Mouse (Mus musculus) midbrain, embryonic 14.5 days (tissue): Measurements from ENCODE around the gene Pld2. TPM values are rescaled to one million over a fixed set of nuclear protein-coding genes. Genes with fewer than 3 reads are reported as not detected.

Source experiments
- ATAC-seq: fragments of 200-750 bp; cut with Nextera tagmentation; 2 replicates; pipeline ENCODE4 v1.8.0; 2017; ENCODE audit warnings: moderate number of reproducible peaks, moderate library complexity; ENCODE audit not compliant: low FRiP score, low TSS enrichment
- DNase-seq: peaks from one replicate; pipeline ENCODE4 v3.0.0-alpha.2; 2015
- H3K27ac ChIP-seq: fragments of 300-500 bp; sonication (generic); replicated peaks from 2 replicates; pipeline ENCODE4 v1.5.1; 2014; ENCODE audit warnings: mild to moderate bottlenecking, low read depth, low read length, moderate library complexity
- H3K27me3 ChIP-seq: fragments of 300-500 bp; sonication (generic); 2 replicates; pipeline ENCODE4 v1.6.1; 2014; ENCODE audit warnings: low read length, control low read depth, mixed read lengths; ENCODE audit not compliant: control insufficient read depth, insufficient read depth
- H3K36me3 ChIP-seq: fragments of 300-500 bp; sonication (generic); 2 replicates; pipeline ENCODE4 v1.6.1; 2014; ENCODE audit warnings: low read length, control low read depth; ENCODE audit not compliant: control insufficient read depth, insufficient read depth
- H3K4me1 ChIP-seq: fragments of 300-500 bp; sonication (generic); 2 replicates; pipeline ENCODE4 v1.6.1; 2014; ENCODE audit warnings: mild to moderate bottlenecking, antibody characterized with exemption, low read length, control low read depth; ENCODE audit not compliant: control insufficient read depth, insufficient read depth
- H3K4me2 ChIP-seq: fragments of 300-500 bp; sonication (generic); 2 replicates; pipeline ENCODE4 v1.6.1; 2014; ENCODE audit warnings: mild to moderate bottlenecking, low read length, moderate library complexity
- H3K4me3 ChIP-seq: fragments of 300-500 bp; sonication (generic); replicated peaks from 2 replicates; pipeline ENCODE4 v1.5.1; 2014; ENCODE audit warnings: low read depth, low read length
- H3K9ac ChIP-seq: fragments of 300-500 bp; sonication (generic); replicated peaks from 2 replicates; pipeline ENCODE4 v1.6.1; 2014; ENCODE audit warnings: mild to moderate bottlenecking, low read length, moderate library complexity
- H3K9me3 ChIP-seq: fragments of 300-500 bp; sonication (generic); 2 replicates; pipeline ENCODE4 v1.6.1; 2016; ENCODE audit warnings: low read length, control low read depth, mixed read lengths; ENCODE audit not compliant: control insufficient read depth
- WGBS: fragments of 180-500 bp; shearing (Covaris S2); extraction: QIAGEN DNeasy Blood & Tissue Kit; methylation state at CpG from one replicate; pipeline ENCODE4 v1.1.7; 2014; 5-methylcytosine and 5-hydroxymethylcytosine counted together
- polyA plus RNA-seq: library from polyadenylated mRNA; unstranded; fragments of >200 nt; fragmentation: Nextera tagmentation; extraction: Ambion mirVana; gene quantifications from 2 replicates; pipeline ENCODE4 v1.2.1, GENCODE M21; 2014

Gene Pld2
- polyA plus RNA-seq, 1 experiment from 2014 or later: 9.2 TPM

DNA sequence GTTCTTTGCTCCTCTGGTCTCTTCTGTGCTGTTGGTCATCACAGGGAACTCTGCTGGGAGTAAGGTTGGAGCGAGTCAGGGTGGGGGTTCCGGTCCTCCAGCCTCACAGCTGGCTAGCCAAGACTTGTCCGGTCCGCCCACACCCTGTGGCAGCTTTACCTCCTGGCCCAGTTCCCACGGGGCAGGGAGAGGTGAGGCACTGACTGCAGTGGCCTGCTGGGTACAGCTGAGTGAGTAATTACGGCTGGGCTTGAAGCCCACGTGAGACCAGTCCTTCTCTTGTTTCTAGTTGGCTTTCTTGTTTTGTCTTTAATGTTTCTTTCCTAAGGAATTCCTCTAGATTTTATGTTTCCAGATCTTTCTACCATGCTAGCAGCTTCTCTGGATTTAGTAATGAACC is 45.6 kb downstream of the Pld2 start:
- H3K36me3 ChIP-seq: no peaks in the 10 kb centered on the region
- no peaks in the 10 kb centered on the region for H3K27me3 ChIP-seq
- H3K4me2 ChIP-seq: no peak overlapping the region
- H3K4me3 ChIP-seq: no peak overlapping the region
- H3K9ac ChIP-seq: no peak overlapping the region
- 59% methylated on average over 7 of the region's 7 CpGs for WGBS
- peaks cover 12% of the 10 kb centered on the region; the same call in 1 of the 2 replicates for H3K4me1 ChIP-seq
- ATAC-seq (no peak), DNase-seq (peak; percentile 24)
- H3K9me3 ChIP-seq: no peaks in the 10 kb centered on the region
- no peak overlapping the region for H3K27ac ChIP-seq

DNA sequence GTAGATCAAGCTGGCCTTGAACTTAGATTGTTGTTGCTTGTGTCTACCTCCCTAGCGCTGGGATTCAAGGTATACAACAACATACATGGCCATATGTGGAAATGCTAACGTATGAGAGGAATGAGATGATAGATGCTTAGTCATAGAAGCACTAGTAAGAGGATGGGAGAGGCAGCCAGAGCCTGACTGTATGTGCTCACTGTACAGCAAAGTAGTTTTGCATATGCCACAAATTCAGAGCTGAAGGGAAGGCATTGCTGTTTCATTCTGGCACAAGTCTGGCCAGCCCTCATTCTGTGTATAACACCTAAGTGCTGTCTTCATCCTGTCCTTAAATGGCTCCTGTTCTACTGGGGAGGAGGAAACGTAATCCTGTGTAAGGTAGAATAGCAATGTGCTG is 46.4 kb downstream of the Pld2 start:
- H3K4me3 ChIP-seq: no peak overlapping the region
- H3K9me3 ChIP-seq: no peaks in the 10 kb centered on the region
- H3K27ac ChIP-seq: no peak overlapping the region
- DNase-seq (no peak), ATAC-seq (no peak)
- no peak overlapping the region for H3K9ac ChIP-seq
- H3K27me3 ChIP-seq: no peaks in the 10 kb centered on the region
- H3K4me2 ChIP-seq: no peak overlapping the region
- H3K36me3 ChIP-seq: no peaks in the 10 kb centered on the region
- H3K4me1 ChIP-seq: peaks cover 12% of the 10 kb centered on the region; the same call in 1 of the 2 replicates
- 94% methylated on average over 3 of the region's 3 CpGs for WGBS

DNA sequence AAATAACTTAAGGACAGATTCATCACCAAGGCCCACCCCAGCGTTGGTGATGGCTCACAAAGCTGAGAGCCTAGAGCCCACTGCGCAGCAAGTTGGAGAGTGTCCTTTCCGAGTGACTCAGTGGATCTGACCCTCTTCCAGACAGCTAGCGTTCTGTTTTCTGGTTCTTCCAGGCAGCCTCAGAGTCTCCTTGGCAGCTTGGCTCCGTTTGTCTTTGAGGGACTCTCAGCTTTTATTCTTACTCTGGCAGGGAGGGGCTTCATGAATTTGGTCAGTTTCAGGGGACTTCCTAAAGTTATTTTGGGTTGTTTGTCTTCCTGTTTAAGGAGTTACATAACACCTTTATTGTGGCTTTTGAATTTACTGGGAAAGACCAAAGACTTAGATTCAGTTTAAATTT is 47.1 kb downstream of the Pld2 start:
- Histone ChIP-seq H3K9me3 (no peaks in the 10 kb centered on the region), H3K27ac (no peak overlapping the region), H3K27me3 (no peaks in the 10 kb centered on the region), H3K4me2 (no peak overlapping the region), H3K9ac (no peak overlapping the region), H3K36me3 (no peaks in the 10 kb centered on the region), H3K4me1 (peaks cover 12% of the 10 kb centered on the region; the same call in 1 of the 2 replicates), H3K4me3 (no peak overlapping the region)
- 81% methylated on average over 5 of the region's 5 CpGs for WGBS
- no peak for DNase-seq
- ATAC-seq: no peak

DNA sequence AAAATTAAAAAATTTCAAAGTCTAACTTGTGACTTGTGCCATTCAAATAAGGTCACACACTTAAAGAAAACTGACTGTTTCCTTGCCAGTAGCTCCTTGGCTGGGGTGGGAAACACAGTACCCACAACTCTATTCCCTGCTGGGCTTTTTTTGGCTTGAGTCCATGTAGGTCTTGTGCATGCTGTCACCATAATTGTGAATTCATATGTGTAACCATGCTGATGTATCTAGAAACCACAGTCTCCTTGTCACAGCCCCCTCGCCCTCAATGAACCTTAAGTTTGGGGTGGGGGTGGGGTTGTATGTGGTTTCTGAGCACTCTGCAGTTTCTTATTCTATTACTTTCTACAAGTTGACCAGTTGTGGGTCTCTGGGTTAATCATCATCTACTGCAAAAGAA is 51.9 kb downstream of the Pld2 start:
- DNase-seq: no peak
- no peak for ATAC-seq
- H3K4me2 ChIP-seq: no peak overlapping the region
- 83% methylated on average over 1 of the region's 1 CpGs for WGBS
- no peak overlapping the region for H3K27ac ChIP-seq
- H3K4me1 ChIP-seq: no peaks in the 10 kb centered on the region
- no peak overlapping the region for H3K9ac ChIP-seq
- no peak overlapping the region for H3K4me3 ChIP-seq
- H3K27me3 ChIP-seq: no peaks in the 10 kb centered on the region
- H3K9me3 ChIP-seq: no peaks in the 10 kb centered on the region
- H3K36me3 ChIP-seq: no peaks in the 10 kb centered on the region

DNA sequence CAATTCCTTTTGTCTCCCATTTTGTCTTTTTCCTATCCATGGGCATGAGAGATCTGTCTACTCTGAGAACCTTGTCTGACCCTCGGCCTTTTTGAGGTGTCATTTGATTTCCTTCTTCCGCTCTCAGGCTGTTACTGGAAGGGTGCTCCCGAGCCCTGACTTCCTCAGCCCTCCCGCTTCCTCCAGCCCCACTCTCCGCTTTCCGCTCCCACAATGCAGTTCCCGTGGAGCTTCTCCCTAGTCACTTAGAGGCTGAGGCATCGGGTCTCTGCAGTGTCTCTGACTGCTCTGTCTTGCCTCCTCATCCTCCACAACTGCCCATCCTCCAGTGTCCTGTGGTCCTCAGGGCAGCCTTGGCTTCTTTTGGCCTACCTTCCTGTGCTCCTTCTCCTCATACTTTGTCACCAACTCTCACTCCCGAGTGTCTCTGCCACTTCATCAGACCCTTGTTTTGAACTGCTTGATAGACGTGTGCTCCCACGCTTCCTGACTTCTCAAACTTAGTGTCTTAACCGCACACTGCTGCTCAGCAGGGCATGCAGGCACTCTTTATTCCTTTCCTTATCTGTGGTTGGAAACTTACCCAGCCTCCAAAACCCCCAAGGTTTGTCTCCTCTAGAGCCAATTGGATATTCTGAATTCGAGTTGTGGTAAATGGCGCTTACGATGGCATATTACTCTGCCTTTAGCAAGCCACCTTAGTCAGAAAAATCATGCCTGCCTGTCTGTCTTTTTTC is 54.6 kb downstream of the Pld2 start:
- no peak overlapping the region for H3K4me3 ChIP-seq
- no peak overlapping the region for H3K27ac ChIP-seq
- no peaks in the 10 kb centered on the region for H3K9me3 ChIP-seq
- H3K4me2 ChIP-seq: no peak overlapping the region
- ATAC-seq (no peak), DNase-seq (no peak)
- WGBS: 90% methylated on average over 15 of the region's 15 CpGs
- peaks cover 17% of the 10 kb centered on the region for H3K36me3 ChIP-seq
- no peaks in the 10 kb centered on the region for H3K27me3 ChIP-seq
- no peaks in the 10 kb centered on the region for H3K4me1 ChIP-seq
- H3K9ac ChIP-seq: no peak overlapping the region

DNA sequence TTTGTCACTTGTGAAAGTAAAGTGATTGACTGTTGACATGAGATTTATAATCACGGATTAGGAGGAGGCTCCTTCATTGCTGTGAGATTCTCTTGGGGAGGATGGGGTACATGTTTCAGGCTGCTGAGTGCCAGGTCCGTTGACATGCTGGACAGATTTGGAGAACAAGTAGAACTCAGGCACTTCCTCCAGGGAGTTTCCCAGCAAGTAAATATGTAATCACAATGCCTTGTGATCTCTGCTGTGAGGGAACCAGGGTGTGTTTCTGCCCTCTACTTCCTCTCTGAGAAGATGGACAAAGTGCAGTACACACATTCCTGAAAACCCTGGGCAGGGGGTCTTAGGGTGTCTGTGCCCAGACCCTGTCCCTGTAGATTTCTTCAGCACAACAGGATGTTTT is 55.8 kb downstream of the Pld2 start:
- H3K27me3 ChIP-seq: no peaks in the 10 kb centered on the region
- H3K27ac ChIP-seq: no peak overlapping the region
- no peak overlapping the region for H3K4me3 ChIP-seq
- H3K4me1 ChIP-seq: no peaks in the 10 kb centered on the region
- DNase-seq (no peak), ATAC-seq (no peak)
- no peak overlapping the region for H3K9ac ChIP-seq
- H3K36me3 ChIP-seq: peaks cover 25% of the 10 kb centered on the region
- no peaks in the 10 kb centered on the region for H3K9me3 ChIP-seq
- H3K4me2 ChIP-seq: no peak overlapping the region
- 72% methylated on average over 2 of the region's 2 CpGs for WGBS

DNA sequence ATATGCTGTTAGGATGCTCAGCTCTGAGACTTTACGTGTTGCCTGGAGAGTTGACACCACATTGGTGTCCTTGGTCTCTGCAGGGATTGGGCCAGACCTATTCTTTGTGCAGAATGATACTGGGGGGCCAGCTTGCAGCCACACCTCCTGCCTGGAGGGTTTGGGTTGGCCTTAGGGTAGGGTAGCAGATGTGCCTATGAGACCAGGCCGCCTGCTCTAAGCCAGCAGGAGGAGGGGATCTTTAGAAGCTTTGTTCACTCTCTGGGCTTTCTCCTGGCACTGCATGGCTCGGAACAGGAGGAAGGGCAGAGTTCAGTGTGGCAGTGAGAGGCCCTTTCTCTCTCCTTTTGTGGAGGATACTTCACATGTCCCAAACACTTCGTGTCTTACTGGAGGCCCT is 56.2 kb downstream of the Pld2 start:
- H3K27ac ChIP-seq: no peak overlapping the region
- H3K4me1 ChIP-seq: no peaks in the 10 kb centered on the region
- no peak for ATAC-seq
- no peak overlapping the region for H3K4me3 ChIP-seq
- no peaks in the 10 kb centered on the region for H3K27me3 ChIP-seq
- H3K9ac ChIP-seq: 0 out of 2 replicates have a peak overlapping the region, but pooled peaks have one; percentile 24
- DNase-seq: no peak
- no peak overlapping the region for H3K4me2 ChIP-seq
- 47% methylated on average over 4 of the region's 4 CpGs for WGBS
- H3K36me3 ChIP-seq: peaks cover 25% of the 10 kb centered on the region
- H3K9me3 ChIP-seq: no peaks in the 10 kb centered on the region

DNA sequence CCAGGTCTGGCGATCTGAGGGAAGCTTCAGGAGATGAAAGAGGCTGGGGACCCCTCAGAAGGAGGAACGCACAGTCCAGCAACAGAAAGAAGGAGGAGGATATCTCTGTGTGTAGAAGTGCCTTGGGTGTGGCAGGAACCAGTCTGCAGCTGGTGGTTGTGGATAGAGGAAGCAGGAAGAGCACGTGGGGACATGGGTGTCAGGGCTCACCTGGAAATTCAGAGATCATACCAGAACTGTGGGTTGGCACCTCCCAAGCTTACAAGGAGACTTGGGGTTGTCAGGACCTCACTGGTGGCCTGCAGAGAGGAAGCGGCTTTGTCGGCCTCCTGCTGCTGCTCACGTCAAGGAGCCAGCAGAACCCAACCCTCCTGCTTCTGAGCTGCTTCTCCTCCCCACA is 57.4 kb downstream of the Pld2 start:
- ATAC-seq: no peak
- Histone ChIP-seq H3K4me1 (no peaks in the 10 kb centered on the region), H3K27ac (no peak overlapping the region), H3K36me3 (peaks cover 34% of the 10 kb centered on the region), H3K27me3 (no peaks in the 10 kb centered on the region), H3K4me2 (no peak overlapping the region), H3K4me3 (no peak overlapping the region), H3K9me3 (no peaks in the 10 kb centered on the region), H3K9ac (no peak overlapping the region)
- WGBS: 91% methylated on average over 6 of the region's 6 CpGs
- no peak for DNase-seq

DNA sequence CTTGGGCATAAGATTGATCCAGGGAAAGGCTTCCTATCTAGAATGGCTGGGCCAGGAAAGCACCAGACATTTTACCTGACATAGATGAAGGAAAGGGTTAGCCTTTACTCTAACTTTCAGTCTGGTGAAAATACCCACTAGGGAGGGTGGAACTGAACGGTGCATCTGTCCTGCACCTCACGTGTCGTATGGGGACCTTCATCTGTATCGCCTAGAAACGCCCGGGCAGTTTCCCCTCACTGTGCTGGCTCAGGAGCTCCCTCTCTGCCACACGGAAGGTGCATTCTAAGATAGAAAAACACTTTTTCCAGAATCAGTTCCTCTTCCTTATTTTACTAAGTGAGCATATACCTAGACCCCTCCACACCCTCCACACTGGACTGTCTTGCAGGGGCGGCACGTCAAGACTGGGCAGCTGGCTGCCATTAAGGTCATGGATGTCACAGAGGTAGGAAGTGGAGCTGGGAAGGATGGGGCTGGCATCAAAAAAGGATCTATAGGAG is 58.6 kb downstream of the Pld2 start:
- H3K36me3 ChIP-seq: peaks cover 45% of the 10 kb centered on the region
- no peak overlapping the region for H3K4me3 ChIP-seq
- ATAC-seq: no peak
- 92% methylated on average over 9 of the region's 9 CpGs for WGBS
- no peaks in the 10 kb centered on the region for H3K27me3 ChIP-seq
- DNase-seq: no peak
- H3K9ac ChIP-seq: no peak overlapping the region
- no peak overlapping the region for H3K4me2 ChIP-seq
- H3K4me1 ChIP-seq: no peaks in the 10 kb centered on the region
- H3K9me3 ChIP-seq: no peaks in the 10 kb centered on the region
- H3K27ac ChIP-seq: no peak overlapping the region
